Mouse (Mus musculus) adrenal gland, adult (tissue): ENCODE results near the gene Cnpy1.

Experiments
- DNase-seq, 2 experiments: peaks; one replicate each; pipeline ENCODE4 v3.0.0; 2022 to 2023; ENCODE audit warnings: low spot score in 1 of 2; ENCODE audit not compliant: inconsistent age in 2 of 2

The Cnpy1 gene

GRCm38 (mm10) chr5:28245574-28245973 is at the start of gene Cnpy1:
Gene Cnpy1, minus strand, starts transcription at chr5:28245806.
- DNase-seq: no peak

DNA sequence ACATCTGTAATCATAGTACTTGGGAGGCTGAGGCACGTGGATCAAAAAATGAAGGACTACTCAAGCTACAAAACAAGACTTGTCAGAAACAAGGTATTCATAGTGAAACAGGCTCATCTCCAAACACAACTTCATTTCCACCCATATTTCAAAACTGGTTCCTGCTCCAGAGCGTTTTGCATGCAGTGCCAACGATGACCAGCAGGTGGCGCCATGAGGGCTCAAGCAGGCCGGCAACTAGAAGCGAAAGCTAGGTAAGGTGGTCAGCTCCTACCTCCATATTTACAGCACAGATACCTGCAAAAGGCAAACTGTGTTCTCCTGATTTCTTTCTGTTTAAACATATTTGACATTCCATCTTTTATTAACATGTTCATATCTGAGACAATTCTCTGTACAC is 48.4 kb upstream of the Cnpy1 start:
- DNase-seq: peak; percentile 69 to 93

- DNase-seq: no peak
Measured at GRCm38 (mm10) chr5:28292281-28292680, 46.7 kb upstream of the Cnpy1 start.

GRCm38 (mm10) chr5:28291118-28291850 is 45.7 kb upstream of the Cnpy1 start:
- DNase-seq: no peak

DNA sequence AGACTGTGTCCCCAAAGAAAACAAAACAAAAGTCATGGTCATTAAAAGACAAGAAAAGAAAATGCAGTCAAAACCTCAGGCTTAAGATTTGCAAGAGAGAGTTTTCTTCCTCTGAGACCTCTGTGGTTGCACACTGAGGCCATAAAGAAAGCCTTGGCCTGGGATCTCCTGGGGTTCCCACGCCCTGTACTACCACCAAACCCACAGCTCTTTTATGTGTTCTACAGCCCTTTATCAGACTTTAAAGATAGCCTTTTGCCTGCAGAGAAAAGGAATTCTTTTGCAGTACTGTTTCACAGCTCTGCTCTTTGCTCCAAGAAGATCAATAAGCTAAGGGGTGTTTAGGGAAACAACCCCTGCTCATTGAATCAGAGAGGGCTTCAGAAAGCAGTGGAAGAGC is 45.0 kb upstream of the Cnpy1 start:
- no peak for DNase-seq

DNA sequence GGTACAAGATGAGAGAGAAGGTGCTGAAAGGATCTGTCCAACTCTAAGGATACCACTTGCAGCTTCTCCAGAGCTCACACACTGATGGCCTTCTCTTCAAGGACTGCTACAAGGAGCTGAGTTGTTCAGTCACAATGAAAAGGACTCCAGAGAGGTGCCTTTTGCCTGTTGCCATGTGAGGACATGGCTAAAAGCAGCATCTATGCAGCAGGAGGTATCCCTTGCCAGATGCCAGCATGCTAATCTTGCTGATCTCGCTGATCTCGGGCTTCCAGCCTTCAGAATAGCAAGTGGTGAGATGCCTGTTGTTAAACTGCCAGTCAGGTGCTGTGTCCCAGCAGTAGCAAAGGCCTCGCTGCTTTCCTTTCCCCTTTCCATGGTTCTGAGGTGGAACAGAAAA is 43.5 kb upstream of the Cnpy1 start:
- DNase-seq: no peak

DNA sequence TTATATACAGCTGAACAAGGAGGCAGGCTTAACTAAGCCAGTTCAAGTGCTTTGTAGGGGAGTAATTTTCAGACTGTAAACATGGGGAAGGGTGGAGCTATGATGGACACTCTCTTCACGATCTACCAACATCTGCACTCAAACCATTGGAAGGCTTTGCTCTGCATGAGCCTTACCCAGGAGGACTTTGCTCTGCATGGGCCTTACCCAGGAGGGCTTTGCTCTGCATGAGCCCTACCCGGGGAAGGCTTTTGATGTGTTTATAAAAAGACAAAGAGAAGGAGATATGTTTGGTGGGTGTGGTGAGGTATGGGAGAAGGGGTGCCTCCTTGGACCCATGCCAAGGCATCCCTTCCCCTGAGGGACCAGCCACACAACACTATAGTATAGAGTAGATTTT is 31.7 kb upstream of the Cnpy1 start:
- no peak for DNase-seq

- DNase-seq: no peak
Measured at GRCm38 (mm10) chr5:28272836-28273235, 27.2 kb upstream of the Cnpy1 start.

DNA sequence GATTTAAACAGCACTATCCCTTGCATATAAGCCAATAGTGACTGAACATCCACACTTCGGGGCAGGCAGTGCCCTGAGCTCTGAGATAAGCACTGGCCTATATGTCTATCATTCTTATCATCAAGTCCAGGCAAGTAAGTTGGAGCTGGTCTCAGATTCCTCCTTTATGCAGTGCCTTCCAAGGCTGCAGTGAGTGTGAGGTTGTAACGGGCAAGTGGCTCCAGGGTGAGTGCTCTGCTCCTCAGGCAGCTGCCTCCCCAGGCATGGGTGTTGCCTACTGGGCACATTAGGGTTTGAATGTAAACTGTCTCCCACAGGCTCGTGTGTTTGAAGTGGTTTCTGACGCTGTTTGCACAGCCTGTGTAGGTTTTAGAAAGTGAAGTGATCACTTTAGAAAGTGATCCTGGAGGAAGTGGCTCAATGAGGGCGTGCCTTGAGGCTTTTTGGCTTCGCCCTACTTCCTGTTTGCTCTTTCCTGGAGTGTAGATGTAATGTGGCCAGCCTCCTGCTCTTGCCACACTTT is 23.9 kb upstream of the Cnpy1 start:
- no peak for DNase-seq

DNA sequence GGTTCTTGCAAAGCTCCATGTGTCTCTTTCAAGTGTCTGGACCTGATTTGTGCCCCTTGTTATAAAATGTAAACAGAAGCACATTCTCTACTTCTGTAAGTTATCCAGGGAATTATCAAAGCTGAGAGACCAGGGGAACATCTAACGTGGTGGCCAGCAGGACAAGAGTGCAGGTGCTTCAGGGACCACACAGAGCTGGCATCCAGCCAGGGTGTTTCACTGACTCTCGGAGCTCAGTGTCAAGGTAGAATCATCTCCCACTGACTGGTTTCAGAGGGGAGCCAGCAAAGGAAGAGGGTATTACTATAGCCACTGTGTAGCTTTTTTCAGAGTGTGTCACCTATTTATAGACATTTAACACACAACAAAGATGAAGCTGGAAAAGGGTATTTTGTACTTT is 22.0 kb upstream of the Cnpy1 start:
- DNase-seq: no peak

DNA sequence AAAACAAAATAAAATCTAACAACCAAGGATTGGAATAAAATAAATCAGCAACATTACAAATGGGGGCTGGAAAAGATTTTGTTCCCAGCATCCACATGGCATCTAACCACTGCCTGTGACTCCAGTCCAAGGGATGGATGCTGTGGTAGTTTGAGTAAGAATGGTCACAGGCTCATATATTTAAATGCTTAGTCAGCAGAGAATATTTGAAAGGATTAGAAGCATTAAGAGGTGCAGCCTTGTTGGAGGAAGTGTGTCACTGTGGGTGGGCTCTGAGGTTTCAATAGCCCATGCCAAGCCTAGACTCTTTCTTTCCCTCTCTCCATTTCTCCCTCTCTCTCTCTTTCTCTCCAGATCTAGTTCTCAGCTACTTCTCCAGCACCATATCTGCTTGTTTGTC is 20.0 kb upstream of the Cnpy1 start:
- no peak for DNase-seq

DNA sequence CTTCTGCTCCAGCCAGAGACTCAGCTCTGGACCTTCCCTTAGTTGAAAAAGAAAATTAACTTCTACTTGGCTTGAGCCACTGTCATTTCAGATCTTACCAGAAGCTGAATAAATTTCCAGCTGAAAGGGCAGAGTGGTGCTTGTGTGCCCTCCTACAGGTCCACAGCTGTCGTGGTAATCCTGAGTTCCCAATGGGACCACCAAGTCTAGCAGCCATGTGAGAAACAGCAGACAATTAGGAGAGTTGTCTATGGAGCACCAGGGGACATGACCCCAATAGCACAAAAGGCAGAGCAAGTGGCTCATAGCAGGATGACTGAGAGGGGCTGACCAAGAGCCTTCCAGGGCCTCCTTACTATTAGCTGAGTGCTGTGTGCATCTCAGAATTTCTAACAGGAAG is 18.2 kb upstream of the Cnpy1 start:
- DNase-seq: no peak

GRCm38 (mm10) chr5:28262070-28262469 is 16.5 kb upstream of the Cnpy1 start:
- no peak for DNase-seq

GRCm38 (mm10) chr5:28259939-28260338 is 14.3 kb upstream of the Cnpy1 start:
- no peak for DNase-seq

DNA sequence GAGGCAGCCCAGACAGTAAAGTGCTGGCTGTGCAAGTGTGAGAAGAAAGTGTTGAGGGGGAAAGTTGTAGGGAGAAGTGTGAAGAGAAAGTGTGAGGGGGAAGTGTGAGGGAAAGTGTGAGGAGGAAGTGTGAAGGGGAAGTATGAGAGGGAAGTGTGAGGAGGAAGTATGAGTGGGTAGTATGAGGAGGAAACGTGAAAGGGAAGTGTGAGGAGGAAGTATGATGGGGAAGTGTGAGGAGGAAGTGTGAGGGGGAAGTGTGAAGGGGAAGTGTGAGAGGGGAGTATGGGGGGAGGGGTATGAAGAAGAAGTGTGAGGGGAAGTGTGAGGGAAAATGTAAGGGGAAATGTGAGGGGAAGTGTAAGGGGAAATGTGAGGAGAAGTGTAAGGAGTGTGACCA is 13.8 kb upstream of the Cnpy1 start:
- no peak for DNase-seq

DNA sequence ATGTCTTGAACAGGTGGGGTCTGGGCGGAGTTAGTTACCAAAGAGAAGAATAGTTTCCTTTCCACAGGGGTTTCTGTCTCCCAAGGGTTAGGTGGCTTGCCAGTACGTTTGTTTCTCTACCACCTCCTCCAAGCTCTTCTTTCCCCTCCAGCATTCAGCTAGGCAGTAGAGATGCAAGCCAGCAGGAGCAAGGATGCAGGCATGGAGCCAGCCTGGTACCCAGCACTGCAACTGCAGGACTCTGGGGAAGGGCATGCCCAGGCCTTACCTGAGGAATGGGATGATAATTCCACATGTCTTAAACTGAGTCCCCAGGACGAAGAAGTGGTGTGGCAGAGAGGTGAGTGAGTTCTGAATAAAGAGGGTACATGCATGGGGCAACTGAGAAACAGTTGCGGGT is 12.2 kb upstream of the Cnpy1 start:
- DNase-seq: no peak

- DNase-seq: no peak
Measured at GRCm38 (mm10) chr5:28252999-28253398, 7.4 kb upstream of the Cnpy1 start.

- no peak for DNase-seq
Measured at GRCm38 (mm10) chr5:28252260-28252659, 6.7 kb upstream of the Cnpy1 start.

DNA sequence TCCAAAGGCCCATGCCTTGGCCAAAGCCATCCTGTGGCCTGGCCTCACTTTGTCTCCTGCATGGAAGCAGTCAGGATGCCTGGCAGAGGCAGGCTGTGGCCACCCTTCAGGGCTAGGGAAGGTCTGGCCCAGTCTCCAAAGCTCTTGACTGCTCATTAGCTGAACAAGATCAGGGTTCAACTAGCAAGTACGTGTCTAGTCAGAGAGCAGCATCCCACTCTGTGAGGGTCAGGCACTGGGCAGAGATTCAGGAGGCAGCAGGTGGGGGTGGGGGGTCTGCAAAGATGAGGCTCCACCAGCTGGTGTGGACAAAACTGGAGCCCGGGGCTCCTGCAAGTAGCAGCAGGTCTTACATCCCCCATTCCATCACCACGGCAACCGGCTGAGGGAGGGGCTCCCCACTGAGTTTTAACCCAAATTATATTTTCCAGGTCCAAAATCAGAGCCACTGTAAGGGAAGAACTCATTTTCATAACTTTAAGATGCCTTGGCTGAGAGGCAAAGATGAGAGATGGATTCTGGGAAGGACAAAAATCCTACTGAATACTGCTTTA is 5.7 kb upstream of the Cnpy1 start:
- no peak for DNase-seq

GRCm38 (mm10) chr5:28250479-28250878 is 4.9 kb upstream of the Cnpy1 start:
- no peak for DNase-seq

DNA sequence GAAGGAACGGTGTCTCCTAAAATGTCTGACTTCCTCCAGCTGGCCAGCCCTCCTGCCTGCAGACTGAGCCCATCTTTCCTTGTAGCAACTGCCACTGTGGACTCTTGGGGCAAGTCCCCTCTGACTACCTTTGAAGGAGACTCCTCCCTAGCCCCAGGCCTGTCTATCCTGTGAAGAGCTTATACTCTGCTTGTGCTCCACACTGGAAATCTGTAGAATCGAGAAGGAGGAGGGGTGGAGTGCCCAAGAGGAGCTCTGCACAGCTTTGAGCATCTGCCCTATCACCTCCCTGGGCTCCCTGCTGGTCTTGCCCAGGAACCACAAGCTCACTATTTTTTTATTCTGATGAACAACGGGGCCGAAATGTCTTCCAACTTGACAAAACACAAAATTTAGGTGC is 485 bp downstream of the Cnpy1 start:
- DNase-seq: no peak

DNA sequence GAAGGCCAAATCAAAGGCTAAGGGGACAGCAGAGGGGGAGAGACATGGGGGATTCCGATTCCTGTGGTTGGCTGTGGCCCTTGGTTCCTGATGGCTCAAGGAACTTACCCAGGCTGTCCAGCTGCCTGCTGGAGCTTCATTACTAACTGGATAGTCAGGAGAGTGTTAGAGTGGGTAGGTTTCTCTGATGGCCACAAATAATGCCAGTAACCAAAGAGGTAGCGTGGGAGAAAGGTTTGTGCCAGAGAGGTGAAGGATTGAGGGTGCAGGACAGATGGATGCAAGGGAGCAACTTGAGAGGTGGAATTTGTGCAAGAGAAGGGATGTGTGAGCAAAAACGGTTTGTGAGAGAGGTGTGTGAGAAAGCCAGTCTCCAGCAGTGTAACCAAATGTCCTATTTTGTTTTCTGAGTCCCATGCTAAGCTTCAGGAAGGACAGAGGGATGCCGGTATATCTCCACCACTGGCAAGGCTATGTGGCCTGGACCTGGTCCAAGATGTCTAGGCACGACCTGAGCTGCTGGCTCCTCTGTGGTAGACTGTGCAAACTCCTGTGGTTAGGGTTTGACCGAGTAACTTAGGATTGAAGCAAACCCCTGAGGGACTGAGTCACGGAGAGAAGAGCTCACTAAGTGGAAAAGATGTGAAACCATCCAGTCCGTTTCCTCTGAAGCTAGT is 2.0 kb downstream of the Cnpy1 start:
- DNase-seq: no peak
